Mouse (Mus musculus): Measurements from ENCODE around the gene AC124108.1.

The AC124108.1 gene

GRCm38 (mm10) chr1:132164780-132165518, 26.3 kb upstream of the AC124108.1 start:
- DNase-seq (ENCODE audit: low spot score in 2 of 2): no peak

DNA sequence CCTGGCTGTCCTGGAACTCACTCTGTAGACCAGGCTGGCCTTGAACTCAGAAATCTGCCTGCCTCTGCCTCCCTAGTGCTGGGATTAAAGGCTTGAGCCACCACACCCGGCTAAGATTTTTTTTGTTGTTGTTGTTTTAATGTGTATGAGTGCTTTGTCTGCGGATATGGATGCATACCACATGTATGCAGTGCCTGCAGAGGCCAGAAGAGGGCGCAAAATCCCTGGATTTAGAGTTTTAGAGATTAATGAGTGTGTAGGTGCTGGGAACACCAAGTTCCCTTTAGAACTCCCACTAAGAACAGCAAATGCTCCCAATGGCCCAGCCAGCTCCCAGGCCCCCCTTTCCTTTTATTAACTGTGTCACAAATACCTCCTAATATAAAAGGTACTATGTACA, 25.4 kb upstream of the AC124108.1 start:
- DNase-seq (ENCODE audit: low spot score in 2 of 2): peak in 1 of 2 experiments; percentile 37

DNA sequence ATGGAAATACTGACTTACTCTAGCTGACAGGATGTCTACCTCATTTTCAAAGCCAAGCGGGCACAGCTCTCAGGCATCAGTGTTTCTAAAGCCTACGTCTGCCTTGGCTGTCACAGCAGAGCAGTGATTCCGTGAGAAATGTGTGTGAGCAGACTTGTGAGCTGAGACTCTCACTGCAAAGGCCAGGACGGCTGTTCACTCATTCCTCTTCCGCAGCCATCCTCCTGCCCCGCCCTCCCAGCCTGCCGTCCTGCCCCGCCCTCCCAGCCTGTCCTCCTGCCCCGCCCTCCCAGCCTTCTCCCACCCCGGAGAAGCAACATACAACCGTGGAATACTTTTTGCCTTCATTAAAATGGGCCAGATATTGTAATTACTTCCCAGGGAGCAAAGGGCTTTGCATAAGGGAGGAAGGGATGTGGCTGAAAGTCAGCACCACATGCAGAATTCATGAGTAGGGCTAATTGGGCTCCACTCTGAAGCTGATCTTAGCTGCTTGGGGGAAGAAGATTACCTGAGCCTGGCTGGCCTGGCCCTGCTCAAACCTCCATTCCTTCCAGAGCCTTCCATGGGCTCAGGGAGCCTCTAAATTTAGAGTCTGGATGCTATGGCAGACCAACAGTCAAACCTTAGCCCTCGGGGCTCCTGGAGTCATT, 23.0 kb upstream of the AC124108.1 start:
- DNase-seq (ENCODE audit: low spot score in 2 of 2): no peak

DNA sequence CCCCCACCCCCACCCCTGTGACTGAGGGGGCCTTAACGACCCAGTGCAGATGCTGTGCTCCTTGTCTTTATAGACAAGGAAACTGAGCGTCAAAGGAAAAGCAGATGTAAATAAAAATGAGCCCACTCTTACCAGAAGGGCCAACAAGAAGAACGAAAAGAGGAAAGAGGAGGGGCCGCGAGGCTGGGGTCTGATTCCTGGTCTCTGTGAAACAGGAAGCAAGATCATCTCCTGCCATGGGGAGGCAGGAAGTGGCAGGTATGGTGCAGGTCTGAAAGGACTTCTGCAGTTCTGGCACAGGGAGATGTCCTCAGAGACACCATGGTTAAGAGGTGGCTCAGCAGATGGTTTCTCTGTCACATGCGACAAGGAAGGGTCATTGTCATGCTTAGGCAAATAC, 20.6 kb upstream of the AC124108.1 start:
- no peak for DNase-seq (ENCODE audit: low spot score in 2 of 2)

GRCm38 (mm10) chr1:132171619-132172018, 19.6 kb upstream of the AC124108.1 start:
- DNase-seq (ENCODE audit: low spot score in 2 of 2): no peak

GRCm38 (mm10) chr1:132186303-132186702, 5.0 kb upstream of the AC124108.1 start:
- no peak for DNase-seq (ENCODE audit: low spot score in 2 of 2)

GRCm38 (mm10) chr1:132188442-132189066, 2.7 kb upstream of the AC124108.1 start:
- DNase-seq (ENCODE audit: low spot score in 2 of 2): no peak

DNA sequence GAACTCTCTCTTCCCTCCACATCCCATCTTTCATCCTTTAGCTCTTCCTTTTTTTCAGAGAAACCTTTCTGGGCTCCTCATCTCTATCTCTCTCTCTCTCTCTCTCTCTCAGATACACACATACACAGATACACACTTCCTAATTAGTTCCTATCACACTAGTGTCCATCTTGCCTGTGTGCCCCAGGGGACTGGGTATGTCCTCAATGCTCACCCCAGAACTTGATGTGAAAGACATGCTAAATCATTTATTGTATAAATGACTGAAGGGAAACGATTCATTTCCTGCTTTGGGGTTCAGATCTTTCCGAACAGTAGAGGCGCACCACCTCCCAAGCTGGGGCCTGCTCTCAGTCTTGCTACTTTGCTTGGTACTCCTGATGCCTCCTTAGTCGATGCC, 2.0 kb upstream of the AC124108.1 start:
- DNase-seq (ENCODE audit: low spot score in 2 of 2): no peak

GRCm38 (mm10) chr1:132190040-132190513, 1.2 kb upstream of the AC124108.1 start:
- no peak for DNase-seq (ENCODE audit: low spot score in 2 of 2)

GRCm38 (mm10) chr1:132190621-132191092, 600 bp upstream of the AC124108.1 start:
- DNase-seq (ENCODE audit: low spot score in 2 of 2): no peak

DNA sequence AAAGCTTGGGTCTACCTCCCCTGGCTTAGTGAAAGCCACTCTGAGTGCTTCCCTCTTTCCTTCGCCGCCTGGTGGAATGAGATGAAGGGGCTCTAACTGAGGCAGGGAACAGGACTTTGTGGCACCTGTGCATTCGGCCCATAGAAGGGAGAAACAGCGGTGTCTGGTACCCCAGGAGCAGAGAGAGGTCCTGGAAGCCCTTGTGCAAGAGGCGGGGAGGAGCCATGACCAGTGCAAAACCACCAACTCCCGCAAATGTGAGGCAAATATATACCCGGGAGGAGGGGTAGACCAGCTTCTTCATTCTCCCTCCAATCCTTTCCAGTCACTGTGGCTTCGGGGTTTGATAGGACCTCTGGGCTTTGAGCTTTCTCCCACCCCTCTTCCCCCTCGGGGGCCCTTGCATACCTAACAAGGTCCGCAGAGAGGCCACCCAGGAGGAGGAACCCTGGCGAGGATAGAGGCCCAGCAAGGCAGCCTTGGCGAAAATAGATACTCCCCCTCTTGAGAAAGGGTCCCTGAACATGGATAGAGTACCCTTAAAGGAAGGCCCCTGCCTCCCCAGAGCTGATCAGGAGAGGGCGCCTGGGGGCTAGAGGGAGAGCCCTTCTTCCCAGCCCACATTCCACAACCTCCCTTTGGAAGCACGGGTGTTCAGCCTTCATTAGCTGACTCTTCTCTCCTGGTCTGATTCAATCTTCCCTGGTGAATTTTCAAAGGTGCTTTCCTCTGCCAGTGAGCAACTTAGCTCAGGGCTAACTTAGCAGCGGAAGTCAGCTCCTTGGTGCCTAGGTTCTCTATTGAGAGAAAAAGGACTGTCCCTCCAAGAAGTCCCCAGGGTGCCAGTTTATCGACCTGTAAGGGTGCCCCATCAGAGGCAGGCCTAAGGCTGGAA, 776 bp downstream of the AC124108.1 start:
- DNase-seq (ENCODE audit: low spot score in 2 of 2): no peak

DNA sequence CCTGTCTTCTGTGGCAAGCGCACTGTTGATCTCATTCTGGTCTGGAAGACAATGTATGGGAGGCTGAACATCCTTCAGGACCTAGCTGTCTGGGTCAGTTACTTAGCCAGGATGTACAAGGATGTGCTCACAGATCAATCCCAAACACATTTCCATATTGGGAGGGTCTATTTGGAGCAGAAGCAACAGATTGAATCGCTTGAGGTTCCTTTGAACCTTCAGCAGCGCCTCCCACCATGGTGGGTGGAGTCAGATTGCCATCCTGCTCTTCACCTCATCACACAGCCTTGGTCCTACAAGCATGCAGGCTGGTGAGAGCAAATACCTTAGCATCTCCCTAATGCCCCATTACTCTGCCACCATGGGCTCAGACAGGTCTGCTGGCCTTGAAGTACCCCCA, 2.5 kb downstream of the AC124108.1 start:
- no peak for DNase-seq (ENCODE audit: low spot score in 2 of 2)

GRCm38 (mm10) chr1:132194624-132195023, 3.4 kb downstream of the AC124108.1 start:
- DNase-seq (ENCODE audit: low spot score in 2 of 2): no peak

- no peak for DNase-seq (ENCODE audit: low spot score in 2 of 2)
Measured at GRCm38 (mm10) chr1:132195100-132195499, 3.8 kb downstream of the AC124108.1 start.

GRCm38 (mm10) chr1:132195681-132196080, 4.4 kb downstream of the AC124108.1 start:
- DNase-seq (ENCODE audit: low spot score in 2 of 2): no peak

- DNase-seq (ENCODE audit: low spot score in 2 of 2): no peak
Measured at GRCm38 (mm10) chr1:132196337-132196736, 5.1 kb downstream of the AC124108.1 start.

GRCm38 (mm10) chr1:132197666-132198065, 6.4 kb downstream of the AC124108.1 start:
- no peak for DNase-seq (ENCODE audit: low spot score in 2 of 2)

- DNase-seq (ENCODE audit: low spot score in 2 of 2): no peak
Measured at GRCm38 (mm10) chr1:132198401-132199071, 7.3 kb downstream of the AC124108.1 start.

- DNase-seq (ENCODE audit: low spot score in 2 of 2): no peak
Measured at GRCm38 (mm10) chr1:132199244-132199643, 8.0 kb downstream of the AC124108.1 start.

DNA sequence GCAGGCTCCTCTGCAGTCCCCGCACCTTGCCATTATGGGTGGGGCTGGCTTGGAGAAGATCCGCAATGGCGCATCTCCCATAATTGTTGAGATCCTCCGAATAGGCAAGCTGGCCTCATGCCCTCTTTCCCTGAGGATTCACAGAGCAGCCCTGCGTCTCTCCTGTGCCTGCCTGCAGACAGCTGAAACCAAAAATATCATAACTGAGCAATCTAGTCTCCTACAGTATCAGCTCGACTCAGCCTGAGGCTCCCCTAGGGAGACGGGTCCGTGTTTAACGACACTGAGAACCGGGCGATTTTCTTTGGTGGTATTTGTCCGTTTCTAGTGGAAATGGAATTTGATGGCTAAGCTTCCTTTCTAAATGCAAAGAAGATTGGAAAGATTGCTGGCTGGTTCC, 8.7 kb downstream of the AC124108.1 start:
- no peak for DNase-seq (ENCODE audit: low spot score in 2 of 2)

Data from natural killer cell, adult 2 months (primary cell).